Mouse (Mus musculus): ENCODE measurements around the gene Hoxb7. TPM values are rescaled to one million over a fixed set of nuclear protein-coding genes. Genes with fewer than 3 reads are reported as not detected.

The Hoxb7 gene
- polyA plus RNA-seq, 1 experiment from 2014 or later = 8.4 TPM

- Histone ChIP-seq H3K36me3 (ENCODE audit: control insufficient read depth, insufficient read depth, low read length) (no peaks in the 10 kb centered on the region; the same call in 1 of the 2 replicates), H3K27ac (ENCODE audit: low read length) (peak overlapping the region; percentile 100), H3K4me1 (ENCODE audit: control insufficient read depth, insufficient read depth, low read length) (peaks cover 74% of the 10 kb centered on the region), H3K9me3 (ENCODE audit: control insufficient read depth, low read depth, low read length) (no peaks in the 10 kb centered on the region), H3K27me3 (ENCODE audit: control insufficient read depth, insufficient read depth, low read length) (no peaks in the 10 kb centered on the region), H3K9ac (replicated peaks; ENCODE audit: low read depth, low read length) (peak overlapping the region; percentile 91), H3K4me3 (ENCODE audit: low read depth, low read length) (peak overlapping the region; percentile 51), H3K4me2 (replicated peaks; ENCODE audit: low read depth, low read length) (peak overlapping the region; percentile 66)
- ATAC-seq (ENCODE audit: insufficient number of reproducible peaks, insufficient read depth, low FRiP score, low read depth) = no peak; the same call in 1 of the 2 replicates
- 8% methylated on average over 17 of the region's 17 CpGs for WGBS
Measured at GRCm38 (mm10) chr11:96333241-96334001, 47.0 kb downstream of the Hoxb7 start.

DNA sequence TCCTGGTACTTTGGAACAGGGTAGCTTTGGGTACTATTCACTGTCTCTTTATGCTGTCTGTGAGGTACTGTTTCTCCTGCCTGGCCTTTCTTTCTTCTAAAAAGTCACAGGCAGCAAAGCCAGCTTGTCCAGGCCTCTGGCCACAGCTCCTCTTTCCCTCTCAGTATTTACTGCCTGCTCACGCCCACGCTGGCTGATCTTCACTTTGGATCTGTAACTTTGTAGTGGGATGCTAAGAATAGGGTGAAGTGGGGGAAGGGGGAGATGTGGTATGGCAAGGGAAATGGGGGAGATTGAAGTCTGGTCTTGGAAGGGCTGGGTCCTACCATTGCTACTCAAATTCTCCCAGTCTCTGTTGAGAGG is 47.6 kb downstream of the Hoxb7 start:
- no peak for ATAC-seq (ENCODE audit: insufficient number of reproducible peaks, insufficient read depth, low FRiP score, low read depth)
- Histone ChIP-seq H3K4me3 (ENCODE audit: low read depth, low read length) (peak overlapping the region; percentile 51), H3K4me1 (ENCODE audit: control insufficient read depth, insufficient read depth, low read length) (peaks cover 77% of the 10 kb centered on the region), H3K27me3 (ENCODE audit: control insufficient read depth, insufficient read depth, low read length) (no peaks in the 10 kb centered on the region), H3K27ac (ENCODE audit: low read length) (peak overlapping the region; percentile 100), H3K9ac (replicated peaks; ENCODE audit: low read depth, low read length) (peak overlapping the region; percentile 91), H3K36me3 (ENCODE audit: control insufficient read depth, insufficient read depth, low read length) (no peaks in the 10 kb centered on the region; the same call in 1 of the 2 replicates), H3K4me2 (replicated peaks; ENCODE audit: low read depth, low read length) (peak overlapping the region; percentile 66), H3K9me3 (ENCODE audit: control insufficient read depth, low read depth, low read length) (no peaks in the 10 kb centered on the region)
- 4% methylated on average over 2 of the region's 2 CpGs for WGBS

DNA sequence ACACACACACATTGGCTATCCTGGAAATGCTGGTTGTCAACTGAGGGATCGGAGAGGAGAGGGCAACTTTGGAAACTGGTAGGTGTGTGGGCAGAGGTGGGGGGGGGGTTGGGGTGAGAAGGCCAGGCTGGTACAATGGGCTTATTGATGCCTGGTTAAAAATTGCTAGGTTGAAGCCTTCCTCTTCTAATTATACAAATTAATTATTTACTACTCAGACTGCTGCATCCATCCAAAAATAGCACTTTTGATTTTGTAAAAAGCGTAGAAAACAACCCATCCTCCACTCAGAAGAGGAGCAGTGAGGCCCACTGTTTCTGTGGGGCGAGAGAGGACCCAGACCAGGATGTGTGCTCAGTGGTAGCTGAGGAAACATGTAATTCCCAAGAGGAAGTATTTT is 48.6 kb downstream of the Hoxb7 start:
- Histone ChIP-seq H3K9me3 (ENCODE audit: control insufficient read depth, low read depth, low read length) (no peaks in the 10 kb centered on the region), H3K27ac (ENCODE audit: low read length) (peak overlapping the region; percentile 100), H3K36me3 (ENCODE audit: control insufficient read depth, insufficient read depth, low read length) (no peaks in the 10 kb centered on the region; the same call in 1 of the 2 replicates), H3K4me3 (ENCODE audit: low read depth, low read length) (peak overlapping the region; percentile 51; the same call in 1 of the 2 replicates), H3K4me1 (ENCODE audit: control insufficient read depth, insufficient read depth, low read length) (peaks cover 77% of the 10 kb centered on the region), H3K4me2 (replicated peaks; ENCODE audit: low read depth, low read length) (peak overlapping the region; percentile 66), H3K9ac (replicated peaks; ENCODE audit: low read depth, low read length) (no peak overlapping the region), H3K27me3 (ENCODE audit: control insufficient read depth, insufficient read depth, low read length) (no peaks in the 10 kb centered on the region)
- WGBS = 38% methylated on average over 3 of the region's 3 CpGs
- ATAC-seq (ENCODE audit: insufficient number of reproducible peaks, insufficient read depth, low FRiP score, low read depth) = no peak

GRCm38 (mm10) chr11:96336597-96336996 is 50.2 kb downstream of the Hoxb7 start:
- WGBS = 19% methylated on average over 2 of the region's 2 CpGs
- peak overlapping the region; percentile 4; the same call in 1 of the 2 replicates for H3K4me3 ChIP-seq (ENCODE audit: low read depth, low read length)
- no peaks in the 10 kb centered on the region for H3K27me3 ChIP-seq (ENCODE audit: control insufficient read depth, insufficient read depth, low read length)
- H3K27ac ChIP-seq (ENCODE audit: low read length) = peak overlapping the region; percentile 100
- peak overlapping the region; percentile 25; the same call in 1 of the 2 replicates for H3K9ac ChIP-seq (replicated peaks; ENCODE audit: low read depth, low read length)
- H3K4me1 ChIP-seq (ENCODE audit: control insufficient read depth, insufficient read depth, low read length) = peaks cover 70% of the 10 kb centered on the region
- peak overlapping the region; percentile 66 for H3K4me2 ChIP-seq (replicated peaks; ENCODE audit: low read depth, low read length)
- H3K9me3 ChIP-seq (ENCODE audit: control insufficient read depth, low read depth, low read length) = no peaks in the 10 kb centered on the region
- no peaks in the 10 kb centered on the region; the same call in 1 of the 2 replicates for H3K36me3 ChIP-seq (ENCODE audit: control insufficient read depth, insufficient read depth, low read length)
- no peak for ATAC-seq (ENCODE audit: insufficient number of reproducible peaks, insufficient read depth, low FRiP score, low read depth)

DNA sequence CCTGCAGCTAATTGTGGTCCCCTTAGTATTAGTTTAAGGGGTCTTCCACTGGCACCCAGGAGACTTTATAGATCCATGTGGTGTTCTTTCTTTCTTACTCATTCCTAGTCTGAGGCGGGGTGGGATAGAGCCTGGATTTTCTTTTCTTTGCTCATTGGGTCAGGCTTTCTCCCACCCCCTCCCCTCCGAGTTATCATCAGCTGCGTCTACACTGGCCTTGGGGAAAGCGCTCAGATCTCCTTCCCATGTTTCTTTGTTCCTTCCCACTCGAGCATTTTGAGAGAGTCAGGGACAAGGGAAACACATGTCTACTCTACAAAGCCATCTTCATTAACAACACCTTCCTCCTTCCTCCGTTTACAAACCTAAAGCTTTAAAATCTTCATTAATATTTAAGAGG is 50.6 kb downstream of the Hoxb7 start:
- no peaks in the 10 kb centered on the region; the same call in 1 of the 2 replicates for H3K36me3 ChIP-seq (ENCODE audit: control insufficient read depth, insufficient read depth, low read length)
- H3K4me3 ChIP-seq (ENCODE audit: low read depth, low read length) = 0 out of 2 replicates have a peak overlapping the region, but pooled peaks have one; percentile 4
- H3K4me1 ChIP-seq (ENCODE audit: control insufficient read depth, insufficient read depth, low read length) = peaks cover 66% of the 10 kb centered on the region
- WGBS = 23% methylated on average over 6 of the region's 6 CpGs
- no peak for ATAC-seq (ENCODE audit: insufficient number of reproducible peaks, insufficient read depth, low FRiP score, low read depth)
- peak overlapping the region; percentile 100 for H3K27ac ChIP-seq (ENCODE audit: low read length)
- H3K9ac ChIP-seq (replicated peaks; ENCODE audit: low read depth, low read length) = peak overlapping the region; percentile 25; the same call in 1 of the 2 replicates
- H3K4me2 ChIP-seq (replicated peaks; ENCODE audit: low read depth, low read length) = peak overlapping the region; percentile 66
- H3K27me3 ChIP-seq (ENCODE audit: control insufficient read depth, insufficient read depth, low read length) = no peaks in the 10 kb centered on the region
- H3K9me3 ChIP-seq (ENCODE audit: control insufficient read depth, low read depth, low read length) = no peaks in the 10 kb centered on the region

DNA sequence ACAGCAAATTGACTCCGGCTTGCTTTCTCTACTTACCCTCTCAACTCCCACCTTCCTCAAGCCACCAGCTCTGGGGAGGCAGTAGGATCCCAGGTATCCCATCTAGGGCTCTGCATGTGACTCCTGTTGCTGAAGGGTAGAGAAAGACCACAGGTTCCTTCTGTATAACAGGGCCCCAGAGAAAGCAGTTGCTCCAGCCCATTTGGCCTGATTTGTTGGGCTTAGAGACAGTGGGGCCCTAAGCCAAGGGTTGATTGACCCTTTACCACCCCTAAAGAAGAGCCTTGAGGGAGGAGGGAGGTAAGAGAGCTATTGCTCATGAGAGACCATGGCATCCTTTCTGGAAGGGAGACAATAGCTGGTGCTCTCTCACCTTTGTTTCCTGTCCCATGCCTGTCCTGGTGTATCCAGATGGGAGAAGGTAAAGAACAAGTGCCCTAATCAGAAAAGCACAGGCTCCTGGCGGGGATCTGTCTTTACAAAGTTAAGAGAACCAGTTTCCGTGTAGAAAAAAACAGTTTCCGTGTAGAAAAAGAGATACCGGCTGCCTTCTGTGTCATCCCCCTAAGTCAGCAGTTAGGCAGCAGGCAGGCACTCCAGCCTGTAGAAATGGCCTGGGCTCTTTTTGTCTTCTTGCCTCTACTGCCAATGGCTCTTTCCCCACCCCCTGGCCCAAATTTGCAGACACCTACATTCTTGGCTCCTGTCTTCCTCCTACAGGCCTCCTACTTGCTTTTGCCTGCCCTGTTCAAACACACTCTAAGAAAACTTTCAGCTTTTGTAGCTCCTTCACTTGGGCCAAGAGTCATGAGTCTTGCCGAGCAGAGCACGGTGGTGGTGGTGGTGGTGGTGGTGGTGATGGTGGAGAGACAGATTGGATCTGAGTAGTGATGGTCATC is 52.8 kb downstream of the Hoxb7 start:
- WGBS = 33% methylated on average over 7 of the region's 7 CpGs
- Histone ChIP-seq H3K4me1 (ENCODE audit: control insufficient read depth, insufficient read depth, low read length) (peaks cover 61% of the 10 kb centered on the region), H3K27me3 (ENCODE audit: control insufficient read depth, insufficient read depth, low read length) (no peaks in the 10 kb centered on the region), H3K4me3 (ENCODE audit: low read depth, low read length) (peak overlapping the region; percentile 35), H3K4me2 (replicated peaks; ENCODE audit: low read depth, low read length) (peak overlapping the region; percentile 78), H3K36me3 (ENCODE audit: control insufficient read depth, insufficient read depth, low read length) (no peaks in the 10 kb centered on the region; the same call in 1 of the 2 replicates), H3K9me3 (ENCODE audit: control insufficient read depth, low read depth, low read length) (no peaks in the 10 kb centered on the region), H3K27ac (ENCODE audit: low read length) (peak overlapping the region; percentile 100), H3K9ac (replicated peaks; ENCODE audit: low read depth, low read length) (peak overlapping the region; percentile 28; the same call in 1 of the 2 replicates)
- no peak for ATAC-seq (ENCODE audit: insufficient number of reproducible peaks, insufficient read depth, low FRiP score, low read depth)

MicroRNAs within 50 kb of the gene (microRNA counts, 519-probe panel; counts per million panel counts)
- microRNA mmu-miR-10a (4,556 counts per million, percentile 90 among the panel's probes with 10 or more counts), microRNA mmu-miR-196a (not detected)

Small RNA genes within 50 kb of the gene (microRNA-seq; reads per million reads assigned to microRNA genes)
- gene Mir10a (57,892 reads per million, percentile 99 among the genes with 10 or more reads in this experiment), gene Mir196a-1 (not detected)

Other genes with a start within 250 kb of the Hoxb7 start
- 33.3 and 35.6 TPM in 2 replicates for gene Ube2z, start 221.2 kb upstream of the Hoxb7 start, polyA plus RNA-seq (2014; fragmentation: Nextera tagmentation; extraction: Ambion mirVana)
- gene Atp5g1, start 211.0 kb upstream of the Hoxb7 start, polyA plus RNA-seq (2014; fragmentation: Nextera tagmentation; extraction: Ambion mirVana) = 739 and 807 TPM in 2 replicates
- 0.15 TPM in 1 of 2 replicates, not detected in the other for gene Calcoco2, start 174.7 kb upstream of the Hoxb7 start, polyA plus RNA-seq (2014; fragmentation: Nextera tagmentation; extraction: Ambion mirVana)
- gene Ttll6, start 152.8 kb upstream of the Hoxb7 start, polyA plus RNA-seq (2014; fragmentation: Nextera tagmentation; extraction: Ambion mirVana) = 0.12 TPM in 1 of 2 replicates, not detected in the other
- gene Hoxb13, start 92.3 kb upstream of the Hoxb7 start, polyA plus RNA-seq (2014; fragmentation: Nextera tagmentation; extraction: Ambion mirVana) = not detected in 2 replicates
- 0.25 TPM in 2 replicates for gene Hoxb9, start 15.2 kb upstream of the Hoxb7 start, polyA plus RNA-seq (2014; fragmentation: Nextera tagmentation; extraction: Ambion mirVana)
- 2.3 and 2.7 TPM in 2 replicates for gene Hoxb8, start 4.7 kb upstream of the Hoxb7 start, polyA plus RNA-seq (2014; fragmentation: Nextera tagmentation; extraction: Ambion mirVana)
- gene Hoxb6, start 5.9 kb downstream of the Hoxb7 start, polyA plus RNA-seq (2014; fragmentation: Nextera tagmentation; extraction: Ambion mirVana) = 12.4 TPM in 2 replicates
- 21.2 and 23.3 TPM in 2 replicates for gene Hoxb5, start 16.7 kb downstream of the Hoxb7 start, polyA plus RNA-seq (2014; fragmentation: Nextera tagmentation; extraction: Ambion mirVana)
- gene Hoxb4, start 31.6 kb downstream of the Hoxb7 start, polyA plus RNA-seq (2014; fragmentation: Nextera tagmentation; extraction: Ambion mirVana) = 3.5 and 3.7 TPM in 2 replicates
- gene Hoxb3, start 36.7 kb downstream of the Hoxb7 start, polyA plus RNA-seq (2014; fragmentation: Nextera tagmentation; extraction: Ambion mirVana) = 3.6 and 4.7 TPM in 2 replicates
- gene Hoxb2, start 63.9 kb downstream of the Hoxb7 start, polyA plus RNA-seq (2014; fragmentation: Nextera tagmentation; extraction: Ambion mirVana) = 23.1 and 25.9 TPM in 2 replicates
- 0.22 and 0.32 TPM in 2 replicates for gene Hoxb1, start 79.1 kb downstream of the Hoxb7 start, polyA plus RNA-seq (2014; fragmentation: Nextera tagmentation; extraction: Ambion mirVana)
- 0.45 and 0.82 TPM in 2 replicates for gene Skap1, start 178.0 kb downstream of the Hoxb7 start, polyA plus RNA-seq (2014; fragmentation: Nextera tagmentation; extraction: Ambion mirVana)

Measured in stomach, embryonic 14.5 days (tissue).